Mouse (Mus musculus): Measurements from ENCODE around the gene Klhl26.

Gene Klhl26

GRCm38 (mm10) chr8:70471856-70472255 lies 4.9 kb downstream of the Klhl26 start:
- no peak for DNase-seq (ENCODE audit: low spot score)

GRCm38 (mm10) chr8:70469938-70470337 lies 6.8 kb downstream of the Klhl26 start:
- DNase-seq (ENCODE audit: low spot score) = no peak

- DNase-seq (ENCODE audit: low spot score) = no peak
These were observed 7.4 kb downstream of the Klhl26 start for GRCm38 (mm10) chr8:70469295-70469916.

GRCm38 (mm10) chr8:70468733-70469132 lies 8.0 kb downstream of the Klhl26 start:
- DNase-seq (ENCODE audit: low spot score) = no peak

GRCm38 (mm10) chr8:70467907-70468306 lies 8.9 kb downstream of the Klhl26 start:
- DNase-seq (ENCODE audit: low spot score) = no peak

GRCm38 (mm10) chr8:70467229-70467725 lies 9.5 kb downstream of the Klhl26 start:
- no peak for DNase-seq (ENCODE audit: low spot score)

GRCm38 (mm10) chr8:70466771-70467170 lies 10.0 kb downstream of the Klhl26 start:
- no peak for DNase-seq (ENCODE audit: low spot score)

GRCm38 (mm10) chr8:70466305-70466704 lies 10.5 kb downstream of the Klhl26 start:
- no peak for DNase-seq (ENCODE audit: low spot score)

GRCm38 (mm10) chr8:70465701-70466100 lies 11.1 kb downstream of the Klhl26 start:
- DNase-seq (ENCODE audit: low spot score) = no peak

- no peak for DNase-seq (ENCODE audit: low spot score)
These were observed 12.6 kb downstream of the Klhl26 start for GRCm38 (mm10) chr8:70464162-70464561.

- no peak for DNase-seq (ENCODE audit: low spot score)
These were observed 13.5 kb downstream of the Klhl26 start for GRCm38 (mm10) chr8:70463306-70463705.

- DNase-seq (ENCODE audit: low spot score) = no peak
These were observed 14.3 kb downstream of the Klhl26 start for GRCm38 (mm10) chr8:70462516-70462813.

- DNase-seq (ENCODE audit: low spot score) = no peak
These were observed 14.8 kb downstream of the Klhl26 start for GRCm38 (mm10) chr8:70461765-70462515.

GRCm38 (mm10) chr8:70460606-70461005 lies 16.2 kb downstream of the Klhl26 start:
- DNase-seq (ENCODE audit: low spot score) = no peak

GRCm38 (mm10) chr8:70460199-70460598 lies 16.6 kb downstream of the Klhl26 start:
- no peak for DNase-seq (ENCODE audit: low spot score)

- DNase-seq (ENCODE audit: low spot score) = no peak
These were observed 17.1 kb downstream of the Klhl26 start for GRCm38 (mm10) chr8:70459636-70460035.

GRCm38 (mm10) chr8:70458462-70458861 lies 18.3 kb downstream of the Klhl26 start:
- DNase-seq (ENCODE audit: low spot score) = no peak

- no peak for DNase-seq (ENCODE audit: low spot score)
These were observed 18.9 kb downstream of the Klhl26 start for GRCm38 (mm10) chr8:70457882-70458281.

GRCm38 (mm10) chr8:70456996-70457395 lies 19.8 kb downstream of the Klhl26 start:
- no peak for DNase-seq (ENCODE audit: low spot score)

- DNase-seq (ENCODE audit: low spot score) = no peak
These were observed 22.9 kb downstream of the Klhl26 start for GRCm38 (mm10) chr8:70453852-70454251.

- no peak for DNase-seq (ENCODE audit: low spot score)
These were observed 24.4 kb downstream of the Klhl26 start for GRCm38 (mm10) chr8:70452196-70452966.

GRCm38 (mm10) chr8:70447639-70448420 lies 28.9 kb downstream of the Klhl26 start:
- DNase-seq (ENCODE audit: low spot score) = no peak
